Mouse (Mus musculus): ENCODE results near the gene Fndc11. TPM values are rescaled to one million over a fixed set of nuclear protein-coding genes. Genes with fewer than 3 reads are reported as not detected.

The Fndc11 gene
- polyA plus RNA-seq, 1 experiment from 2014 or later: not detected

- Histone ChIP-seq H3K4me1 (replicated peaks; ENCODE audit: control insufficient read depth, insufficient read depth, low read length) (no peaks in the 10 kb centered on the region), H3K9me3 (ENCODE audit: control insufficient read depth) (no peaks in the 10 kb centered on the region), H3K27me3 (replicated peaks; ENCODE audit: control insufficient read depth, insufficient read depth, low read length) (no peaks in the 10 kb centered on the region), H3K27ac (ENCODE audit: low read depth, low read length) (peak overlapping the region; percentile 62; the same call in 1 of the 2 replicates), H3K4me2 (replicated peaks; ENCODE audit: low read depth) (no peak overlapping the region), H3K4me3 (ENCODE audit: low read depth, low read length) (no peak overlapping the region), H3K36me3 (ENCODE audit: control insufficient read depth, insufficient read depth) (peaks cover 63% of the 10 kb centered on the region), H3K9ac (ENCODE audit: low read depth, low read length) (no peak overlapping the region)
- WGBS: 66% methylated on average over 3 of the region's 3 CpGs
- peak; percentile 58 for ATAC-seq
- TF ChIP-seq CTCF (IDR thresholded peaks at IDR 0.05; ENCODE audit: low read depth): no peak
Measured at GRCm38 (mm10) chr2:181227122-181227521, 7.3 kb downstream of the Fndc11 start.

- Histone ChIP-seq H3K27ac (ENCODE audit: low read depth, low read length) (no peak overlapping the region; the same call in 1 of the 2 replicates), H3K9me3 (ENCODE audit: control insufficient read depth) (no peaks in the 10 kb centered on the region), H3K27me3 (replicated peaks; ENCODE audit: control insufficient read depth, insufficient read depth, low read length) (no peaks in the 10 kb centered on the region), H3K4me3 (ENCODE audit: low read depth, low read length) (no peak overlapping the region), H3K36me3 (ENCODE audit: control insufficient read depth, insufficient read depth) (peaks cover 74% of the 10 kb centered on the region), H3K9ac (ENCODE audit: low read depth, low read length) (no peak overlapping the region), H3K4me1 (replicated peaks; ENCODE audit: control insufficient read depth, insufficient read depth, low read length) (no peaks in the 10 kb centered on the region), H3K4me2 (replicated peaks; ENCODE audit: low read depth) (no peak overlapping the region)
- WGBS: 71% methylated on average over 1 of the region's 1 CpGs
- ATAC-seq: no peak
- TF ChIP-seq CTCF (IDR thresholded peaks at IDR 0.05; ENCODE audit: low read depth): no peak
Measured at GRCm38 (mm10) chr2:181228335-181228734, 8.5 kb downstream of the Fndc11 start.

- Histone ChIP-seq H3K27me3 (replicated peaks; ENCODE audit: control insufficient read depth, insufficient read depth, low read length) (no peaks in the 10 kb centered on the region), H3K9ac (ENCODE audit: low read depth, low read length) (no peak overlapping the region), H3K27ac (ENCODE audit: low read depth, low read length) (no peak overlapping the region), H3K4me3 (ENCODE audit: low read depth, low read length) (no peak overlapping the region), H3K4me1 (replicated peaks; ENCODE audit: control insufficient read depth, insufficient read depth, low read length) (no peaks in the 10 kb centered on the region), H3K4me2 (replicated peaks; ENCODE audit: low read depth) (no peak overlapping the region), H3K9me3 (ENCODE audit: control insufficient read depth) (no peaks in the 10 kb centered on the region), H3K36me3 (ENCODE audit: control insufficient read depth, insufficient read depth) (peaks cover 97% of the 10 kb centered on the region)
- ATAC-seq: no peak
- TF ChIP-seq CTCF (IDR thresholded peaks at IDR 0.05; ENCODE audit: low read depth): no peak
- 85% methylated on average over 20 of the region's 20 CpGs for WGBS
Measured at GRCm38 (mm10) chr2:181231171-181231570, 11.4 kb downstream of the Fndc11 start.

GRCm38 (mm10) chr2:181233443-181233842, 13.6 kb downstream of the Fndc11 start:
- Histone ChIP-seq H3K9me3 (ENCODE audit: control insufficient read depth) (no peaks in the 10 kb centered on the region), H3K9ac (ENCODE audit: low read depth, low read length) (no peak overlapping the region), H3K4me1 (replicated peaks; ENCODE audit: control insufficient read depth, insufficient read depth, low read length) (no peaks in the 10 kb centered on the region), H3K36me3 (ENCODE audit: control insufficient read depth, insufficient read depth) (peaks cover 99% of the 10 kb centered on the region), H3K27me3 (replicated peaks; ENCODE audit: control insufficient read depth, insufficient read depth, low read length) (no peaks in the 10 kb centered on the region), H3K27ac (ENCODE audit: low read depth, low read length) (no peak overlapping the region), H3K4me2 (replicated peaks; ENCODE audit: low read depth) (no peak overlapping the region), H3K4me3 (ENCODE audit: low read depth, low read length) (no peak overlapping the region)
- no peak for TF ChIP-seq CTCF (IDR thresholded peaks at IDR 0.05; ENCODE audit: low read depth)
- no peak for ATAC-seq
- WGBS: 95% methylated on average over 15 of the region's 15 CpGs

GRCm38 (mm10) chr2:181234680-181235079, 14.9 kb downstream of the Fndc11 start:
- Histone ChIP-seq H3K4me3 (ENCODE audit: low read depth, low read length) (no peak overlapping the region), H3K9me3 (ENCODE audit: control insufficient read depth) (no peaks in the 10 kb centered on the region), H3K36me3 (ENCODE audit: control insufficient read depth, insufficient read depth) (peaks cover 93% of the 10 kb centered on the region), H3K4me2 (replicated peaks; ENCODE audit: low read depth) (no peak overlapping the region), H3K27ac (ENCODE audit: low read depth, low read length) (no peak overlapping the region), H3K27me3 (replicated peaks; ENCODE audit: control insufficient read depth, insufficient read depth, low read length) (no peaks in the 10 kb centered on the region), H3K9ac (ENCODE audit: low read depth, low read length) (no peak overlapping the region), H3K4me1 (replicated peaks; ENCODE audit: control insufficient read depth, insufficient read depth, low read length) (no peaks in the 10 kb centered on the region)
- TF ChIP-seq CTCF (IDR thresholded peaks at IDR 0.05; ENCODE audit: low read depth): no peak
- 90% methylated on average over 11 of the region's 11 CpGs for WGBS
- no peak for ATAC-seq

- H3K4me3 ChIP-seq (ENCODE audit: low read depth, low read length): no peak overlapping the region
- peaks cover under 1% of the 10 kb centered on the region; the same call in 1 of the 2 replicates for H3K4me1 ChIP-seq (replicated peaks; ENCODE audit: control insufficient read depth, insufficient read depth, low read length)
- ATAC-seq: no peak
- H3K9ac ChIP-seq (ENCODE audit: low read depth, low read length): no peak overlapping the region
- H3K4me2 ChIP-seq (replicated peaks; ENCODE audit: low read depth): no peak overlapping the region
- no peak overlapping the region for H3K27ac ChIP-seq (ENCODE audit: low read depth, low read length)
- 86% methylated on average over 23 of the region's 23 CpGs for WGBS
- no peaks in the 10 kb centered on the region for H3K9me3 ChIP-seq (ENCODE audit: control insufficient read depth)
- peaks cover 82% of the 10 kb centered on the region for H3K36me3 ChIP-seq (ENCODE audit: control insufficient read depth, insufficient read depth)
- TF ChIP-seq CTCF (IDR thresholded peaks at IDR 0.05; ENCODE audit: low read depth): peak; percentile 58
- no peaks in the 10 kb centered on the region for H3K27me3 ChIP-seq (replicated peaks; ENCODE audit: control insufficient read depth, insufficient read depth, low read length)
Measured at GRCm38 (mm10) chr2:181235681-181236566, 16.1 kb downstream of the Fndc11 start.
